Mouse (Mus musculus) intestine, embryonic 14.5 days (tissue): ENCODE results near the gene Apoc4. TPM values are rescaled to one million over a fixed set of nuclear protein-coding genes. Genes with fewer than 3 reads are reported as not detected.

ENCODE experiments used
- polyA plus RNA-seq: library from polyadenylated mRNA; unstranded; fragments of >200 nt; fragmentation: Nextera tagmentation; extraction: Ambion mirVana; gene quantifications from 2 replicates; pipeline ENCODE4 v1.2.1, GENCODE M21; 2014

Apoc4 gene
- polyA plus RNA-seq, 1 experiment from 2014 or later = not detected

Other genes with a start within 250 kb of the Apoc4 start
- 7.5 and 8.5 TPM in 2 replicates for gene Mark4, start 222.7 kb downstream of the Apoc4 start, polyA plus RNA-seq
- gene Exoc3l2, start 218.1 kb downstream of the Apoc4 start, polyA plus RNA-seq = 0.76 and 0.90 TPM in 2 replicates
- gene Bloc1s3, start 173.1 kb downstream of the Apoc4 start, polyA plus RNA-seq = 0.93 and 1.2 TPM in 2 replicates
- gene Trappc6a, start 173.1 kb downstream of the Apoc4 start, polyA plus RNA-seq = 113 TPM in 2 replicates
- gene Nkpd1, start 163.6 kb downstream of the Apoc4 start, polyA plus RNA-seq = 0.09 and 0.27 TPM in 2 replicates
- 4.4 and 6.0 TPM in 2 replicates for gene Ppp1r37, start 118.4 kb downstream of the Apoc4 start, polyA plus RNA-seq
- 1.1 and 1.4 TPM in 2 replicates for gene Zfp296, start 104.2 kb downstream of the Apoc4 start, polyA plus RNA-seq
- gene Gemin7, start 103.9 kb downstream of the Apoc4 start, polyA plus RNA-seq = 176 and 180 TPM in 2 replicates
- 41.4 and 46.4 TPM in 2 replicates for gene Clasrp, start 77.0 kb downstream of the Apoc4 start, polyA plus RNA-seq
- 9.4 and 9.5 TPM in 2 replicates for gene Relb, start 52.0 kb downstream of the Apoc4 start, polyA plus RNA-seq
- gene Clptm1, start 16.4 kb downstream of the Apoc4 start, polyA plus RNA-seq = 75.2 and 84.6 TPM in 2 replicates
- gene Apoc2, start 3.5 kb downstream of the Apoc4 start, polyA plus RNA-seq = 11.5 and 13.7 TPM in 2 replicates
- not detected in 2 replicates for gene Gm44805, start 56 bp downstream of the Apoc4 start, polyA plus RNA-seq
- gene Apoc1, start 11.2 kb upstream of the Apoc4 start, polyA plus RNA-seq = 8.3 and 9.1 TPM in 2 replicates
- gene Apoe, start 17.7 kb upstream of the Apoc4 start, polyA plus RNA-seq = 227 and 233 TPM in 2 replicates
- 143 and 174 TPM in 2 replicates for gene Tomm40, start 34.0 kb upstream of the Apoc4 start, polyA plus RNA-seq
- 136 TPM in 2 replicates for gene Nectin2, start 69.0 kb upstream of the Apoc4 start, polyA plus RNA-seq
- 89.6 and 93.4 TPM in 2 replicates for gene Bcam, start 89.5 kb upstream of the Apoc4 start, polyA plus RNA-seq
- gene Cblc, start 115.3 kb upstream of the Apoc4 start, polyA plus RNA-seq = 13.5 and 14.0 TPM in 2 replicates
- gene Bcl3, start 141.3 kb upstream of the Apoc4 start, polyA plus RNA-seq = 9.5 and 13.5 TPM in 2 replicates
- 0.31 and 0.42 TPM in 2 replicates for gene Gm19345, start 170.5 kb upstream of the Apoc4 start, polyA plus RNA-seq
- gene Ceacam16, start 179.8 kb upstream of the Apoc4 start, polyA plus RNA-seq = not detected in 2 replicates
- not detected in 2 replicates for gene Ceacam19, start 206.5 kb upstream of the Apoc4 start, polyA plus RNA-seq
- gene Pvr, start 239.7 kb upstream of the Apoc4 start, polyA plus RNA-seq = 10.6 and 11.9 TPM in 2 replicates